In genomic region chr7:28952786-28953185, GRCm38 (mm10) we compare ENCODE assay signal across 8 mouse cellular contexts. TPM values are rescaled to one million over a fixed set of nuclear protein-coding genes. Genes with fewer than 3 reads are reported as not detected.
A peak's percentile ranks its signal among the peaks of the same experiment; 100 is the strongest.
DNase-seq lines count a peak whose midpoint lies in the region; ATAC-seq lines count a peak whose summit lies in the region.

No protein-coding gene starts in this region.

- H3K36me3 ChIP-seq in hindbrain, embryonic 10.5 days, result peaks cover 47% of the 10 kb centered on the region
- H3K36me3 ChIP-seq in hindbrain, embryonic 11.5 days (ENCODE audit: control insufficient read depth, insufficient read depth, low read length), result no peaks in the 10 kb centered on the region
- peaks cover 8% of the 10 kb centered on the region for H3K36me3 ChIP-seq in forebrain, embryonic 13.5 days (ENCODE audit: poor library complexity, severe bottlenecking)
- 0 out of 2 replicates have a peak, but pooled peaks cover 2% of the 10 kb centered on the region for H3K36me3 ChIP-seq in lung, embryonic 16.5 days (ENCODE audit: control insufficient read depth, insufficient read depth, low read length)

- H3K9ac ChIP-seq in hindbrain, embryonic 11.5 days (ENCODE audit: low read depth, low read length), result no peak overlapping the region
- H3K9ac ChIP-seq in forebrain, embryonic 13.5 days, result no peak overlapping the region
- H3K9ac ChIP-seq in lung, embryonic 16.5 days (ENCODE audit: low read length), result no peak overlapping the region

- peak overlapping the region; percentile 87 for H3K27ac ChIP-seq in hindbrain, embryonic 10.5 days
- no peak overlapping the region for H3K27ac ChIP-seq in hindbrain, embryonic 11.5 days (ENCODE audit: low read depth, low read length)
- peak overlapping the region; percentile 22 for H3K27ac ChIP-seq in forebrain, embryonic 13.5 days
- H3K27ac ChIP-seq in lung, embryonic 16.5 days (ENCODE audit: low read length), result peak overlapping the region; percentile 95

- no peak overlapping the region for H3K4me2 ChIP-seq in hindbrain, embryonic 11.5 days (replicated peaks; ENCODE audit: low read depth, low read length)
- H3K4me2 ChIP-seq in forebrain, embryonic 13.5 days, result no peak overlapping the region
- H3K4me2 ChIP-seq in lung, embryonic 16.5 days (ENCODE audit: low read depth, low read length), result peak overlapping the region; percentile 25; the same call in 1 of the 2 replicates

- 57% methylated on average over 3 of the region's 3 CpGs for WGBS in hindbrain, embryonic 10.5 days
- WGBS in hindbrain, embryonic 11.5 days, result 41% methylated on average over 3 of the region's 3 CpGs
- WGBS in forebrain, embryonic 13.5 days, result 18% methylated on average over 3 of the region's 3 CpGs
- 9% methylated on average over 3 of the region's 3 CpGs for WGBS in lung, embryonic 16.5 days

- H3K4me3 ChIP-seq in hindbrain, embryonic 10.5 days, result no peak overlapping the region
- H3K4me3 ChIP-seq in hindbrain, embryonic 11.5 days (ENCODE audit: low read depth, low read length), result no peak overlapping the region
- no peak overlapping the region for H3K4me3 ChIP-seq in forebrain, embryonic 13.5 days
- no peak overlapping the region for H3K4me3 ChIP-seq in lung, embryonic 16.5 days (ENCODE audit: low read length)

- no peaks in the 10 kb centered on the region for H3K9me3 ChIP-seq in hindbrain, embryonic 10.5 days
- H3K9me3 ChIP-seq in hindbrain, embryonic 11.5 days (ENCODE audit: control insufficient read depth, low read length), result no peaks in the 10 kb centered on the region
- H3K9me3 ChIP-seq in forebrain, embryonic 13.5 days (replicated peaks), result no peaks in the 10 kb centered on the region
- H3K9me3 ChIP-seq in lung, embryonic 16.5 days (ENCODE audit: control insufficient read depth, low read length), result no peaks in the 10 kb centered on the region

- no peak for DNase-seq in hindbrain, embryonic 10.5 days (ENCODE audit: low spot score)
- no peak for DNase-seq in hindbrain, embryonic 11.5 days (ENCODE audit: low spot score)
- DNase-seq in NIH3T3 (ENCODE audit: low read depth), result peak; percentile 98
- no peak for DNase-seq in T-cell, adult 2 months (ENCODE audit: low spot score)
- DNase-seq in gastrocnemius, postnatal 25 days, result no peak
- no peak for DNase-seq in spleen, postnatal 4 days (ENCODE audit: low spot score in 2 of 2)

- no peaks in the 10 kb centered on the region for H3K27me3 ChIP-seq in hindbrain, embryonic 10.5 days (ENCODE audit: insufficient read depth, poor library complexity, severe bottlenecking)
- H3K27me3 ChIP-seq in hindbrain, embryonic 11.5 days (ENCODE audit: control insufficient read depth, insufficient read depth, low read length), result no peaks in the 10 kb centered on the region
- peaks cover 4% of the 10 kb centered on the region; the same call in 1 of the 2 replicates for H3K27me3 ChIP-seq in forebrain, embryonic 13.5 days
- H3K27me3 ChIP-seq in lung, embryonic 16.5 days (ENCODE audit: control insufficient read depth, insufficient read depth, low read depth, low read length), result no peaks in the 10 kb centered on the region

- ATAC-seq in hindbrain, embryonic 11.5 days (ENCODE audit: low FRiP score), result no peak
- ATAC-seq in forebrain, embryonic 13.5 days, result no peak
- peak; percentile 58 for ATAC-seq in lung, embryonic 16.5 days (ENCODE audit: low read depth)

- peaks cover 92% of the 10 kb centered on the region for H3K4me1 ChIP-seq in hindbrain, embryonic 10.5 days (replicated peaks)
- peaks cover 5% of the 10 kb centered on the region for H3K4me1 ChIP-seq in hindbrain, embryonic 11.5 days (replicated peaks; ENCODE audit: control insufficient read depth, insufficient read depth, low read length)
- peaks cover 52% of the 10 kb centered on the region for H3K4me1 ChIP-seq in forebrain, embryonic 13.5 days
- H3K4me1 ChIP-seq in lung, embryonic 16.5 days (replicated peaks; ENCODE audit: control insufficient read depth, insufficient read depth, low read length), result peaks cover 93% of the 10 kb centered on the region

RNA-seq across cellular contexts. Expression of gene Actn4, which starts 9.4 kb away (rescaled TPM):
- polyA plus RNA-seq in hindbrain, embryonic 10.5 days (2016; fragmentation: Nextera tagmentation; extraction: Ambion mirVana), result 216 and 245 TPM in 2 replicates
- 134 and 157 TPM in 2 replicates for polyA plus RNA-seq in hindbrain, embryonic 11.5 days (2014; fragmentation: Nextera tagmentation; extraction: Ambion mirVana)
- 114 and 136 TPM in 2 replicates for polyA plus RNA-seq in forebrain, embryonic 13.5 days (2015; fragmentation: Nextera tagmentation; extraction: Ambion mirVana)
- polyA plus RNA-seq in lung, embryonic 16.5 days (2015; fragmentation: Nextera tagmentation; extraction: Ambion mirVana), result 313 and 319 TPM in 2 replicates
- total RNA-seq in gastrocnemius, postnatal 25 days (2021), result 10 to 100 TPM; 36.7 to 45.8 TPM

RNA-seq across cellular contexts. Expression of gene Eif3k, which starts 28.9 kb away (rescaled TPM):
- 426 and 432 TPM in 2 replicates for polyA plus RNA-seq in hindbrain, embryonic 10.5 days (2016; fragmentation: Nextera tagmentation; extraction: Ambion mirVana)
- 389 and 409 TPM in 2 replicates for polyA plus RNA-seq in hindbrain, embryonic 11.5 days (2014; fragmentation: Nextera tagmentation; extraction: Ambion mirVana)
- 351 and 356 TPM in 2 replicates for polyA plus RNA-seq in forebrain, embryonic 13.5 days (2015; fragmentation: Nextera tagmentation; extraction: Ambion mirVana)
- 366 and 367 TPM in 2 replicates for polyA plus RNA-seq in lung, embryonic 16.5 days (2015; fragmentation: Nextera tagmentation; extraction: Ambion mirVana)
- 100 to 1,000 TPM; 116 to 137 TPM for total RNA-seq in gastrocnemius, postnatal 25 days (2021)

RNA-seq across cellular contexts. Expression of gene Map4k1, which starts 29.1 kb away (rescaled TPM):
- 8.8 and 9.0 TPM in 2 replicates for polyA plus RNA-seq in hindbrain, embryonic 10.5 days (2016; fragmentation: Nextera tagmentation; extraction: Ambion mirVana)
- polyA plus RNA-seq in hindbrain, embryonic 11.5 days (2014; fragmentation: Nextera tagmentation; extraction: Ambion mirVana), result 4.3 and 5.0 TPM in 2 replicates
- polyA plus RNA-seq in forebrain, embryonic 13.5 days (2015; fragmentation: Nextera tagmentation; extraction: Ambion mirVana), result 4.3 and 4.4 TPM in 2 replicates
- polyA plus RNA-seq in lung, embryonic 16.5 days (2015; fragmentation: Nextera tagmentation; extraction: Ambion mirVana), result 8.9 and 10.7 TPM in 2 replicates
- under 1 TPM; 0.29 to 0.36 TPM for total RNA-seq in gastrocnemius, postnatal 25 days (2021)
